Mouse (Mus musculus): ENCODE results near the gene Iqck.

DNA sequence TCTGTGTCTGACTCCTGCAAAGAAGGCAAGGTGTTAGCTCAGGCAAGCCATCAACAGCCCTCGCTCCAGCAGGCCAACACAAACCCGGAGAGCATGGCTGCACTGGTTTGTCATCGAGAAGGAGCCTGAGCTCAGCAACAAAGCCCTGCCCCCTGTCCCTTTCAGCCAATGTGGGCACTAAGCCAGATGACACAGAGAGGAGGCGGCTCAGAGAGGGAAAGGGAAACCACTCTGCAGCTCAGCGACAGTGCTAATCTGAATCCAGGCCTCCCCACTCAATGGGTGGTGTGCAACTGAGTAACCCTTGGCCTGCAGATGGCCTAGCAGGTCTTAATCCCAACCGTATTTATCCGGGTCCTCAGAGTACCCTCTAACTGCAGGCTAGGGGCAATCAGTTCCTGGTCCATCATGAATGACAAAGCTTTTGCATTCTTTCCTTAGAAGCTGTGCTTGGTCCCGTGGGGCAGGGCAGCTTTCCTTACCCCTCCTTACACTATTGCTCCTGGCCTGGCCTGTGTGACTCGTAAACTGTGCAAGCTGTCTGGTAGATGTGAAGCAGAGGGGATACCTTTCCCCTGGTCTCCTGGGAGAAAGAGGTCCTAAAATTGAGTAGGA lies 4.8 kb upstream of the Iqck start:
- TF ChIP-seq CTCF (IDR thresholded peaks at IDR 0.05; ENCODE audit: borderline replicate concordance, insufficient read depth, low read length) (no peak), POLR2A (IDR thresholded peaks at IDR 0.05; ENCODE audit: low read depth, low read length) (no peak)
